Mouse (Mus musculus) embryonic stem cell, embryonic (primary cell): ENCODE measurements around the gene Lipo2.
"Not testable (repeated sequence)": the region's sequence is repeated elsewhere in the genome, so short reads cannot be mapped to it uniquely, and the experiment has no call there.

ENCODE experiments used
- CTCF ChIA-PET, 4 experiments: fragments of 300-600 bp in 2 of 4; fragments of 350-600 bp in 2 of 4; sonication (Branson Sonifier 250); formaldehyde crosslinking; loops; one replicate each; lab custom pipeline; 2022; ENCODE audit warnings: inconsistent platforms in 2 of 4; lab: Charles Lee
- POLR2A ChIA-PET, 4 experiments: fragments of 300-600 bp in 2 of 4; fragments of 350-600 bp in 2 of 4; sonication (Branson Sonifier 250); formaldehyde crosslinking; loops; one replicate each; lab custom pipeline; 2022; ENCODE audit warnings: antibody characterized with exemption in 4 of 4, inconsistent platforms in 1 of 4; lab: Charles Lee

The Lipo2 gene

DNA sequence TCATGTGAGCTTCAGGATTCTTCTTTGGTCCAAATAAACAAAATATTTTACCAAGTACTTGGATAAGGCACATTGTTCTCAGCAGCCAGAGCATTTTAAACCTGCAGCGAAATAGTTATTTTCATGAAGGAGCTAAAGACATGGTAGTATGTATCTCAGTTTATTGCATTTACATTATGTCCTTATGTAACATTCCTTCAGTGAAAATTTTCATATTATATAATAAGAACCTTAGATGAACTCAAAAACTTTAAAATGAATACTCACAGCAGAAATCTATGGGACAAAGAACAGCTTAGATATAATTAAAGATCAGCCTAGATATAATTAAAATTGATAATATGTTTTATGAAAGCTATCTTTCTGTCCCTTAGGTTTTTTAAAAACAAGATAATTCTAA lies at the start of gene Lipo2:
Lipo2 (minus strand) TSS at position 101 of the 400 bp plus-strand sequence.
- POLR2A ChIA-PET, CTCF ChIA-PET: not testable (repeated sequence)

GRCm38 (mm10) chr19:33787359-33787758 lies 36.2 kb upstream of the Lipo2 start, which contains the start of gene Lipo1:
TSS of gene Lipo1 (minus strand) at chr19:33787459.
- CTCF ChIA-PET, POLR2A ChIA-PET: not testable (repeated sequence)

DNA sequence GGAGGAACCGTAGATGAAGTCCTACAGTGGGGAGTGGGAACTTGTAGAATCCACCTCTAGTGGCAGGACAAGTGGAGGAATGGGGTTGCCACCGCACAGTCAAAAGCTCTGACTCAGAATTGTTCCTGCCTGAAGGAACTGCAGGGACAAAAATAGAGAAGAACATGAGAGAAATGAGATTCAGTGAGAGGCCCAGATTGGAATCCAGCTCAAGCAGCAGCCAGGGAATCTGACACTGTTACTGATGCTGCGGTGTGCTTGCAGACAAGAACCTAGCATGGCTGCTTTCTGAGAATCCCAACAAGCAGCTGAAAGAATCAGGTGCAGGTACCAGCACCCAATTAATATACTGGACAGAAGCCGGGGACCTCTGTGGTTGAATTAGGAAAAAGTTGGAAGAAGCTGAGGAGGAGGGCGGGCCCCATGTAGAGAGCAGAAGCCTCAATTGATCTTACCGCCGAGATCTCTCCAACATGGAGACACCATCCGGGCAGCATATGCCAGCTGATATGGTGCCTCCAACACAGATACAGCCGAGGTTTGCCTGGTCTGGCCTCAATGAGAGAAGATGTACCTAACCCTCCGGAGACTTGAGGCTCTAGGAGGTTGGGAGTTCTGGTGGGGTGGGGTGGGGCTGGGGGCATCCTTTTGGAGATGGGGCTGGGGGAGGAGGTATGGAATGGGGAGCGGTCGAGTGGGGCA lies 35.6 kb upstream of the Lipo2 start:
- POLR2A ChIA-PET = no interaction called here
- CTCF ChIA-PET = no interaction called here

DNA sequence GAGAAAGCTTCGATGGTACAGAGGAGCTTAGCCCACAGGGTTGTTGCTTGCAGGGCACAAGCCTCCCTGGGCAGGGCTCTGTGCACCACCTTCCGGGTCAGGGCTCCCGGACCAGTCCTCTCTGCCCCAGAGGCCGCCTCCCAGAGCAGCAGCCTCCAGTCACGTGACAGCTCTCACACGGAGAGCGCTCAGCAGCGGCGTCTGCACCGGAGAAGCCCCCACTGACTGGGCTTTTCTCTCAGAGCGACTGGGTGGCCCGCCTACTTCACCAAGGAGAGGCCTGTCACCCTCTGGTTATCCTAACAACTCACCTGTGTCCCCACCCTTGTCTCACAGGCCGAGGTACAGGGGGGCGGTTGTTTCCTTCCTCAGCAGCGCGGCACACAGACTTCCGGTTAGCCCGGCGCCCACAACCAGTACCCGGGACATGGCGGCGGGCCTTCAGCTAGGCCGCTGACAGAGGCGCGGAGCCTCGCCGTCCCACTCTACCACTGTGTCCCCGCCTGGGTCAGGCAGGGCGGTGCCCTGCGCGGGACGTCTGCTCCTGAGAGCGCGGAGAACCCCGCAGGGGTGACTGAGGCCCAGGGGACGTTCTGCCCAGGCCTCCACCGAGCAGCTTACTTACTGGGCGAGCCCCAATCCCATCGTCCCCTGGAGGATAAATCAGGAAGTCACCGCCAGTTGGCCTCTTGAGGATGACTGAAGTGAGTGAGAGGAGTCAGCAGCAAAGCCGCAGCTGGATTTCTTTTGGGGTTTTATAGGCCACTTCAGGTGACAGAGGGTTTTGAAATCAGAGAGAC lies 10.3 kb upstream of the Lipo2 start, which contains the start of gene Lipo3:
Lipo3 (minus strand) TSS at position 665 of the 800 bp plus-strand sequence.
- POLR2A ChIA-PET = interaction anchor here in 1 of 4 experiments (0.6 kb wide), 1 partner anchor 89 kb away, joined by 3 read pairs; no protein-coding TSS in a partner anchor
- CTCF ChIA-PET = not testable (repeated sequence)
